Mouse (Mus musculus): ENCODE measurements around the gene Wdr25. TPM values are rescaled to one million over a fixed set of nuclear protein-coding genes. Genes with fewer than 3 reads are reported as not detected.

The Wdr25 gene
- polyA plus RNA-seq, 1 experiment from 2014 or later: 2.7 TPM

GRCm38 (mm10) chr12:108979977-108980376, 86.5 kb downstream of the Wdr25 start:
- ATAC-seq: no peak
- H3K4me2 ChIP-seq (replicated peaks; ENCODE audit: low read depth): no peak overlapping the region
- peak; percentile 32; the same call in 1 of the 2 replicates for TF ChIP-seq CTCF (IDR thresholded peaks at IDR 0.05; ENCODE audit: low read depth)
- H3K27ac ChIP-seq (ENCODE audit: low read depth, low read length): no peak overlapping the region
- H3K27me3 ChIP-seq (replicated peaks; ENCODE audit: control insufficient read depth, insufficient read depth, low read length): no peaks in the 10 kb centered on the region
- H3K4me3 ChIP-seq (ENCODE audit: low read depth, low read length): no peak overlapping the region
- no peaks in the 10 kb centered on the region for H3K9me3 ChIP-seq (ENCODE audit: control insufficient read depth)
- WGBS: 54% methylated on average over 10 of the region's 10 CpGs
- H3K4me1 ChIP-seq (replicated peaks; ENCODE audit: control insufficient read depth, insufficient read depth, low read length): no peaks in the 10 kb centered on the region
- no peak overlapping the region for H3K9ac ChIP-seq (ENCODE audit: low read depth, low read length)
- H3K36me3 ChIP-seq (ENCODE audit: control insufficient read depth, insufficient read depth): no peaks in the 10 kb centered on the region

- no peak for TF ChIP-seq CTCF (IDR thresholded peaks at IDR 0.05; ENCODE audit: low read depth)
- WGBS: 90% methylated on average over 14 of the region's 14 CpGs
- H3K4me3 ChIP-seq (ENCODE audit: low read depth, low read length): no peak overlapping the region
- H3K9me3 ChIP-seq (ENCODE audit: control insufficient read depth): no peaks in the 10 kb centered on the region
- H3K4me1 ChIP-seq (replicated peaks; ENCODE audit: control insufficient read depth, insufficient read depth, low read length): no peaks in the 10 kb centered on the region
- H3K27me3 ChIP-seq (replicated peaks; ENCODE audit: control insufficient read depth, insufficient read depth, low read length): no peaks in the 10 kb centered on the region
- no peak for ATAC-seq
- no peak overlapping the region for H3K9ac ChIP-seq (ENCODE audit: low read depth, low read length)
- no peak overlapping the region for H3K27ac ChIP-seq (ENCODE audit: low read depth, low read length)
- H3K4me2 ChIP-seq (replicated peaks; ENCODE audit: low read depth): no peak overlapping the region
- H3K36me3 ChIP-seq (ENCODE audit: control insufficient read depth, insufficient read depth): no peaks in the 10 kb centered on the region
Observed at GRCm38 (mm10) chr12:108981941-108982683, 88.7 kb downstream of the Wdr25 start.

DNA sequence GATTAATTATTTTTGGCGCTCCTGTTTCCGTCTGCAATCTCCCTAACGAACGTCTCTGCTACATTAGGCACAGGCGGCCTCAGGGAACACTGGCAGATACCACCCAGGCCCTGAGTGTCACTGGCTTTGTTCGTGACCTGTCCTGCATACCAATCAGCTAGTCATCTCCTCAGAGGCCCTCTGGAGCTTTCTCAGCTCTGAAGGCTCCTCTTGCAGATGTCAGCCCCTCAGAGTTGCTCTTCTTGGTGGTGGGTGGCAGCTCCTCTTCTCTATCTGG, 89.2 kb downstream of the Wdr25 start:
- ATAC-seq: no peak
- no peak overlapping the region for H3K27ac ChIP-seq (ENCODE audit: low read depth, low read length)
- WGBS: 88% methylated on average over 6 of the region's 6 CpGs
- no peaks in the 10 kb centered on the region for H3K4me1 ChIP-seq (replicated peaks; ENCODE audit: control insufficient read depth, insufficient read depth, low read length)
- no peak overlapping the region for H3K4me2 ChIP-seq (replicated peaks; ENCODE audit: low read depth)
- H3K9me3 ChIP-seq (ENCODE audit: control insufficient read depth): no peaks in the 10 kb centered on the region
- no peaks in the 10 kb centered on the region for H3K27me3 ChIP-seq (replicated peaks; ENCODE audit: control insufficient read depth, insufficient read depth, low read length)
- no peak overlapping the region for H3K9ac ChIP-seq (ENCODE audit: low read depth, low read length)
- TF ChIP-seq CTCF (IDR thresholded peaks at IDR 0.05; ENCODE audit: low read depth): no peak
- no peak overlapping the region for H3K4me3 ChIP-seq (ENCODE audit: low read depth, low read length)
- no peaks in the 10 kb centered on the region for H3K36me3 ChIP-seq (ENCODE audit: control insufficient read depth, insufficient read depth)

DNA sequence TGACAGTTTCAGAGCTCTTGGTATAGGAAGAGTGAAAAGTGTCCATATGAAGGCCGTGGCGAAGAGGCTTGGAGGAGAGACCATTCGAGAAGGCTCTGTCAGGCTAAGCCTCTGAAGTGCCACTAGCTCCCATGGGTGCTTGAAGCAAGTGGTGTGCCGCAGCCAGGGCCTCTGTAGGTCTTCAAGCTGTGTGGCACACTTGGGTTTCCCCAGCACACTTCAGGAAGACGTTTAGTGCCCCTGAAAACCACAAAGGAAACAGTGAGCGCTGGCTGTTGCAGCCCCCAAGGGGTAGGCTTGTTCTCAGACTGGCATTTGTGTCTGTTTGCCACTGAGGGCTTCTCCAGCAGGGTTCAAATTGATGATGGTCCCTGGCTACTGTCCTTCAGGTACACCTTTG, 90.1 kb downstream of the Wdr25 start:
- TF ChIP-seq CTCF (IDR thresholded peaks at IDR 0.05; ENCODE audit: low read depth): no peak
- H3K9ac ChIP-seq (ENCODE audit: low read depth, low read length): no peak overlapping the region
- no peak for ATAC-seq
- no peak overlapping the region for H3K27ac ChIP-seq (ENCODE audit: low read depth, low read length)
- H3K36me3 ChIP-seq (ENCODE audit: control insufficient read depth, insufficient read depth): no peaks in the 10 kb centered on the region
- no peaks in the 10 kb centered on the region for H3K27me3 ChIP-seq (replicated peaks; ENCODE audit: control insufficient read depth, insufficient read depth, low read length)
- no peak overlapping the region for H3K4me3 ChIP-seq (ENCODE audit: low read depth, low read length)
- no peaks in the 10 kb centered on the region for H3K4me1 ChIP-seq (replicated peaks; ENCODE audit: control insufficient read depth, insufficient read depth, low read length)
- H3K9me3 ChIP-seq (ENCODE audit: control insufficient read depth): no peaks in the 10 kb centered on the region
- no peak overlapping the region for H3K4me2 ChIP-seq (replicated peaks; ENCODE audit: low read depth)
- WGBS: 86% methylated on average over 6 of the region's 6 CpGs

GRCm38 (mm10) chr12:108984471-108984870, 91.0 kb downstream of the Wdr25 start:
- H3K9ac ChIP-seq (ENCODE audit: low read depth, low read length): no peak overlapping the region
- no peak overlapping the region for H3K27ac ChIP-seq (ENCODE audit: low read depth, low read length)
- no peak for ATAC-seq
- H3K9me3 ChIP-seq (ENCODE audit: control insufficient read depth): no peaks in the 10 kb centered on the region
- H3K4me2 ChIP-seq (replicated peaks; ENCODE audit: low read depth): no peak overlapping the region
- 46% methylated on average over 8 of the region's 8 CpGs for WGBS
- H3K4me3 ChIP-seq (ENCODE audit: low read depth, low read length): no peak overlapping the region
- H3K27me3 ChIP-seq (replicated peaks; ENCODE audit: control insufficient read depth, insufficient read depth, low read length): no peaks in the 10 kb centered on the region
- no peak for TF ChIP-seq CTCF (IDR thresholded peaks at IDR 0.05; ENCODE audit: low read depth)
- H3K36me3 ChIP-seq (ENCODE audit: control insufficient read depth, insufficient read depth): no peaks in the 10 kb centered on the region
- no peaks in the 10 kb centered on the region for H3K4me1 ChIP-seq (replicated peaks; ENCODE audit: control insufficient read depth, insufficient read depth, low read length)

- 70% methylated on average over 6 of the region's 6 CpGs for WGBS
- H3K4me1 ChIP-seq (replicated peaks; ENCODE audit: control insufficient read depth, insufficient read depth, low read length): no peaks in the 10 kb centered on the region
- no peaks in the 10 kb centered on the region for H3K36me3 ChIP-seq (ENCODE audit: control insufficient read depth, insufficient read depth)
- no peaks in the 10 kb centered on the region for H3K27me3 ChIP-seq (replicated peaks; ENCODE audit: control insufficient read depth, insufficient read depth, low read length)
- H3K27ac ChIP-seq (ENCODE audit: low read depth, low read length): no peak overlapping the region
- no peaks in the 10 kb centered on the region for H3K9me3 ChIP-seq (ENCODE audit: control insufficient read depth)
- no peak overlapping the region for H3K9ac ChIP-seq (ENCODE audit: low read depth, low read length)
- no peak overlapping the region for H3K4me3 ChIP-seq (ENCODE audit: low read depth, low read length)
- no peak overlapping the region for H3K4me2 ChIP-seq (replicated peaks; ENCODE audit: low read depth)
- ATAC-seq: no peak
- no peak for TF ChIP-seq CTCF (IDR thresholded peaks at IDR 0.05; ENCODE audit: low read depth)
Observed at GRCm38 (mm10) chr12:108985025-108985424, 91.6 kb downstream of the Wdr25 start.

DNA sequence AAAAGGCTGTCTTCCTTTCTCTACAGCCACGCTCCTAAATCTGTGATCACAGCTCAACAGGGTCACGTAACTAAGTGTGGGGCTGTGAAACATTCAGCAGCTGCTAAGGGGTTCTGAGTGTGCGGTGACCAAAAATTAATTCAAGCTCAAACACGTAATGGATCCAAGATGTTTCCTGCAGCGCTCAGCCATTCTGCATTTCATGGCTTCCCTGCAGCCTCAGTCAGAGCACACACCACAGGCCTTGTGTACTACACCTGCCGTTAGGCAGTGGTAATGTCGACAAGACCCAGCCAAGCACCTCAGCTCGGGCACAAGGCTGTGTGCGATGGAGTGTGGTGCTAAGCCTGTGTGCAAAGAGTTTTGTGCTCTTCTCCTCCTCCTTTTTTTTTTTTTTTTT, 94.0 kb downstream of the Wdr25 start:
- Histone ChIP-seq H3K4me1 (replicated peaks; ENCODE audit: control insufficient read depth, insufficient read depth, low read length) (no peaks in the 10 kb centered on the region), H3K27me3 (replicated peaks; ENCODE audit: control insufficient read depth, insufficient read depth, low read length) (no peaks in the 10 kb centered on the region), H3K4me3 (ENCODE audit: low read depth, low read length) (no peak overlapping the region), H3K9ac (ENCODE audit: low read depth, low read length) (no peak overlapping the region), H3K4me2 (replicated peaks; ENCODE audit: low read depth) (no peak overlapping the region), H3K27ac (ENCODE audit: low read depth, low read length) (no peak overlapping the region), H3K9me3 (ENCODE audit: control insufficient read depth) (no peaks in the 10 kb centered on the region), H3K36me3 (ENCODE audit: control insufficient read depth, insufficient read depth) (no peaks in the 10 kb centered on the region)
- no peak for TF ChIP-seq CTCF (IDR thresholded peaks at IDR 0.05; ENCODE audit: low read depth)
- ATAC-seq: no peak
- WGBS: 93% methylated on average over 9 of the region's 9 CpGs
